Mouse (Mus musculus) large intestine, adult 2 months (tissue): ENCODE measurements around the gene Gm10198. TPM values are rescaled to one million over a fixed set of nuclear protein-coding genes. Genes with fewer than 3 reads are reported as not detected.

Source experiments
- DNase-seq: peaks from one replicate; pipeline ENCODE4 v3.0.0-alpha.2; 2012; ENCODE audit warnings: low read depth, low spot score
- WGBS: fragments of 180-500 bp; shearing (Covaris S2); methylation state at CpG from one replicate; pipeline ENCODE4 v1.1.7; 2018; 5-methylcytosine and 5-hydroxymethylcytosine counted together
- polyA plus RNA-seq: library from polyadenylated mRNA; depleted of rRNA; stranded (reverse); fragments of >200 nt; gene quantifications from 2 replicates; pipeline ENCODE4 v1.2.3, GENCODE M21; 2012; rRNA removed

Gm10198 gene
- polyA plus RNA-seq, 1 experiment, result not detected

DNA sequence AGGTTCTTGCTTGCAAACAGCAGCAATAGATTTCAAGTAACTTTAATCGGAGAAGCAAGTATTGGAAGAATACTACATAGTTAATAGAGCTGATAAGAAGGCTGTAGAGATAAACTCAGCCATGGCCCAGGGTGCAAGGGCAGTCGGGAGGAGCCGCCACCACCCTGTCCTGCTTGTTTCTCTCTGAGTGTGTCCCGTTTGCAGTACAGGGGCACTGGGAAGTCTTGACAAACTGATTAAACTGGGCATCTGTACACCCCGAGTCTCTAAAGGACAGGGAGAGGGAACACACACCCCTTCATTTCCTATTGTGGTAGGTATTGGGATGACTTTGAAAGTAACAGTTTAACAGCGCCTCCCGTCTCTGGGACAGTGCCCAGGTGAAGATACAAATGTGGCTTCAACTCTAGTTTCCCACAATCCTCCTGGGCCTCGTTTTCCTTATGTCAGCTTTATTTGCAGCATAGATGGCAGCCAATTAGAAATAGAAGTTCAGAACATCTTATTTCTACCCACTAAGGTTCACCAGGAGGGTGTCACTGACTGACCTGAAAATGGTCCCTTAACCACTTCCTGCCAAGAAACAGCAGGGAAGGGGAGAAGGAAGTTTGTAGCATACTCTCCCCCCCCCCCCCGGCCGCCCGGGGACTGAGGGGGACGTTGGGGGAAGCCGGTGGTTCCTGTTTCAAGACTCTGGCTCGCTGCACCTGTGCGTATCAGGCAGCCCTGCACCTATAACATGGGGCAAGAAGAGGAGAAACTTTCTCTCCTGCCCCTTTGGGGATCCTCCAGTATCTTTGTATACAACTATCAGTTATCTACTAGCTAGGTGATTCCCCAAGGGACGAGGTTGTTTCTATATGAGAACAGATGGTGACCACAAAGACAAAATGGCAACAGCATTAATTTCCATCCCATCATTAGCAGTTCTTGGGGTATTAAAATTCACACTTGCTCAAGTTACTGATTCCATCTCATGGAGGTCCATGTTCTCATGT lies 41.9 kb downstream of the Gm10198 start:
- WGBS, result 79% methylated on average over 16 of the region's 16 CpGs
- no peak for DNase-seq

DNA sequence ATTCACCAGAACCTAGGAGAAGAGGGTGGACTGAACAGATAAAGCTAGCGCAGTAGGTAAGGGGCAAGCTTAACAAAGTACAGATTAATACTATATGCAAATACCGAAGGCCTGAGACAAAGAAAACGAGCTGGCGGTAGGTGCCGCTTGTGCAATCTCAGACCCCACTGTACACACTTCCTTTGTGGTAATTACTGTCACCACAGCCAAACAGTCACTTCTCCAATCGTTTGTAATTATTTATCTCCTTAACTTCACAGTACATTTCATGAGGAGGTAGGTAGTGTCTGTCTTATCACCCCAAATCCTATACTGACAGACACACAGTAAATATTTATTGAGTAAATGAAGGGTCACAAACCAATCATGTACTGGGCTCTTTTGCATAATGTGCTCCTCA lies 47.7 kb downstream of the Gm10198 start:
- DNase-seq, result no peak
- 76% methylated on average over 6 of the region's 6 CpGs for WGBS

Other genes starting within 250 kb of the Gm10198 start
- gene Gpbp1, start 102.7 kb upstream of the Gm10198 start, polyA plus RNA-seq, result 3.6 and 4.3 TPM in 2 replicates
- not detected in 2 replicates for gene Gm49496, start 42.8 kb upstream of the Gm10198 start, polyA plus RNA-seq
- gene Mier3, start 88.2 kb downstream of the Gm10198 start, polyA plus RNA-seq, result 3.6 and 7.5 TPM in 2 replicates
- 11.4 and 17.4 TPM in 2 replicates for gene Map3k1, start 216.2 kb downstream of the Gm10198 start, polyA plus RNA-seq